Mouse (Mus musculus) megakaryocyte, embryonic 14.5 days (primary cell): ENCODE measurements around the gene Pacsin2.

ENCODE experiments used
- FLI1 ChIP-seq: IDR thresholded peaks from 2 replicates; pipeline ENCODE4 v1.6.1; 2012; ENCODE audit warnings: low read length, inconsistent platforms, mixed read lengths
- GATA1 ChIP-seq: IDR thresholded peaks from 3 replicates; pipeline ENCODE4 v1.6.1; 2012; ENCODE audit warnings: mixed read lengths, low read length, inconsistent platforms, borderline replicate concordance

DNA sequence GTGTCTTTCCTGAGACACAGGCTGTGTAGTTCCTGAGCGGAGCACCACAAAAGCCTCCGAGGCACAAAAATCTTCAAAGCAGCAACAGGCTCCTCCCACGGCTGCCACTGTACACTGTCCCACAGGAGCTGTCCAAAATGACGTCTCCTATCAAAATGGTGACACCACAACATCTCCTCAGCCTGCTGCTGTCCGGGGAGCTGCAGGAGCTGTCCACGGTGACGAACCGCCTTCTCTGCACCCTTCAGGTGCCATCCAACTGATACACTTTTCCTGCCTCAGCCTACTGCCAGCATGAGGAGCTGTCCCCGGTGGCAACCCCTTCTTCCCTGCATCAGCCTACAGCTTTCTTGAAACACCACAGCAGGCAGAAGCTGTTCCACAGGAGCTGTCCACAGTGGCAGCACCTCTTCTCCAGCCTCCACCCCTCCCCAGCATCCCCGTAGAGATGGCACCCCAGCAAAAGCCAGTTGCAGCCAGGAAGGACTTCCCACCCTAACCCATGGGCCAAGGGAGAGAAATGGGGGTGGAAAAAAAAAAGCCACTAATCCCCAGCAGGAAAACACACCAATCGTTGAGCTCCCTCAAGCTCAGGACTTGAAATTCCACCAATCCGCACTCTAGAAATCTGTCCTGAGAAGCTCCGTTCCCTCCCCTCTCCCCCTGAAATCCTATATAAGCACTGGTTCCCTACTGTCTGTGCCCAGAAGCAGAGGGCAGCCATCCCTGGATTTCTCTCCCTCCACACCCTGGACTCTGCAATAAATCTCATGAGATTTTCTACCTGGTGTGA lies 48.3 kb upstream of the Pacsin2 start:
- TF ChIP-seq FLI1, result no peak
- no peak for TF ChIP-seq GATA1
